Comparison of ENCODE assay signal across 9 mouse cellular contexts in the genomic region with DNA sequence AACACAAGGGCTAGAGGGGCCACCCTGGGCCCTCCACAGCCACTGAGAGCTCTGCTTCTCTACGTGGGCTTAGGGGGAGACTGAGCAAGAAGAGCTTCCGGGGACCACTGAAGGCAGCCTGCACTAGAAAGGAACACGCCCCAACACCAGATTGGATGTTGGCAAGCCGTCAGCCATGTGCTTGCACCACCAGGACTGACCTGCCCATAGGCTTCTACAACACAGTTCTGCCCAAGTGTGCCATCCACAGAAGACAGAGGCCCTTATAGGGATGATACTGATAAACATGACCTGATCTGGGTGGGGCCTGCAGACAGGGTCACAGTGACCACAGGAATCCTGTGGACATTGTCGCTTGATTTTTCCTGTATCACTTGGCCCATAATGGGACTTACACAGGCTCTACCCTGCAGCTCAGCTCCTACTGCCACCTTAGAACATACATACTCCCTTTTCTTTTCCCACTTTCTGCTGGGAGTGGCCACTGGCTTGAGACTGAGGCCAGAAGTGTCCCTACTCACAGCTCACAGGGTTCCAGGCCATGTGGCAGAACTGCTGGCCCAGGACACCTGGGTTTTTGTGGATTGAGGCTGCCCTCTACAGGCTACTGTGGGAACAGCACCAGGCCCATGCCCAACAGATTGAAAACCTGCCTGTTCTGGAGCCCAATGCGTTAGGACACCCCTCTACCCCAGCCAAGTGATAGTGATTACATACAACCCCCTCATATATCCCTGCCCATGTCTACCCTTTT. TPM values are rescaled to one million over a fixed set of nuclear protein-coding genes. Genes with fewer than 3 reads are reported as not detected.
DNase-seq lines count a peak whose midpoint lies in the region; ATAC-seq and TF ChIP-seq lines count a peak whose summit lies in the region.
"Had no signal": no experiment of that assay in that cellular context is flagged by ENCODE, and none has a peak within 500 bp of the region (broad histone marks: within the 10 kb centered on the region; RNA-seq: fewer than 3 reads in every experiment).

No protein-coding gene starts in this region.

- H3K4me1 ChIP-seq in midbrain, embryonic 11.5 days (ENCODE audit: control insufficient read depth, insufficient read depth, low read length): peaks cover 16% of the 10 kb centered on the region
- peaks cover 10% of the 10 kb centered on the region; the same call in 1 of the 2 replicates for H3K4me1 ChIP-seq in midbrain, embryonic 16.5 days (ENCODE audit: control insufficient read depth, insufficient read depth, low read length)
- H3K4me1 ChIP-seq in kidney, adult 2 months (ENCODE audit: control insufficient read depth, insufficient read depth, low read length): no peaks in the 10 kb centered on the region
- H3K4me1 ChIP-seq in midbrain, postnatal 0 days (ENCODE audit: insufficient read depth, low read length): 0 out of 2 replicates have a peak, but pooled peaks cover 2% of the 10 kb centered on the region

- 0 out of 2 replicates have a peak, but pooled peaks have one; percentile 15 for ATAC-seq in midbrain, embryonic 11.5 days (ENCODE audit: low FRiP score)
- no peak for ATAC-seq in midbrain, embryonic 16.5 days
- ATAC-seq in midbrain, postnatal 0 days (ENCODE audit: low FRiP score): no peak

- peak; percentile 97 for TF ChIP-seq CTCF in kidney, adult 2 months (conservative IDR thresholded peaks at IDR 0.05; ENCODE audit: insufficient read depth, insufficient read length, low read depth, low read length)
- TF ChIP-seq CTCF in midbrain, postnatal 0 days (IDR thresholded peaks at IDR 0.05): peak; percentile 93

- no peak overlapping the region for H3K4me3 ChIP-seq in midbrain, embryonic 11.5 days (ENCODE audit: low read depth, low read length)
- H3K4me3 ChIP-seq in midbrain, embryonic 16.5 days (ENCODE audit: low read depth, low read length): no peak overlapping the region
- H3K4me3 ChIP-seq in kidney, adult 2 months (ENCODE audit: insufficient read depth, low read depth, low read length): no peak overlapping the region
- no peak overlapping the region for H3K4me3 ChIP-seq in midbrain, postnatal 0 days (ENCODE audit: low read depth, low read length)
- H3K4me3 ChIP-seq: neural tube, embryonic 13.5 days had no signal

- 70% methylated on average over 6 of the region's 6 CpGs for WGBS in midbrain, embryonic 11.5 days
- 72% methylated on average over 6 of the region's 6 CpGs for WGBS in midbrain, embryonic 16.5 days
- WGBS in kidney, adult 2 months: 72% methylated on average over 6 of the region's 6 CpGs
- 67% methylated on average over 6 of the region's 6 CpGs for WGBS in midbrain, postnatal 0 days

- TF ChIP-seq POLR2A in kidney, adult 2 months (IDR thresholded peaks at IDR 0.05; ENCODE audit: low read depth, low read length): no peak

- no peaks in the 10 kb centered on the region for H3K36me3 ChIP-seq in midbrain, embryonic 11.5 days (ENCODE audit: control insufficient read depth, insufficient read depth, low read length)
- no peaks in the 10 kb centered on the region for H3K36me3 ChIP-seq in midbrain, embryonic 16.5 days (ENCODE audit: control insufficient read depth, insufficient read depth, low read length)
- H3K36me3 ChIP-seq in kidney, adult 2 months (ENCODE audit: control insufficient read depth, insufficient read depth, low read length): no peaks in the 10 kb centered on the region
- H3K36me3 ChIP-seq in midbrain, postnatal 0 days (ENCODE audit: insufficient read depth, low read length): no peaks in the 10 kb centered on the region; the same call in 1 of the 2 replicates
- H3K36me3 ChIP-seq: neural tube, embryonic 13.5 days had no signal

- H3K27ac ChIP-seq in midbrain, embryonic 11.5 days (ENCODE audit: low read depth, low read length): no peak overlapping the region
- no peak overlapping the region for H3K27ac ChIP-seq in midbrain, embryonic 16.5 days (ENCODE audit: low read length)
- H3K27ac ChIP-seq in kidney, adult 2 months (ENCODE audit: insufficient read depth, low read depth, low read length): no peak overlapping the region
- H3K27ac ChIP-seq in midbrain, postnatal 0 days (ENCODE audit: low read depth, low read length): no peak overlapping the region
- H3K27ac ChIP-seq: neural tube, embryonic 13.5 days had no signal

- intact Hi-C loops in gastrocnemius, postnatal 14 days (cut with DNase I; ENCODE audit: low total_unique reads): loop anchor here (2.0 to 5.0 kb wide), 3 partner anchors 34 to 171 kb away; no protein-coding TSS in a partner anchor
- intact Hi-C loops in left cerebral cortex, postnatal 4 days (cut with DNase I): loop anchor here (10.0 kb wide), 1 partner anchor 358 kb away; no protein-coding TSS in a partner anchor

- peaks cover 40% of the 10 kb centered on the region for H3K27me3 ChIP-seq in midbrain, embryonic 11.5 days (ENCODE audit: control insufficient read depth, insufficient read depth, low read length)
- H3K27me3 ChIP-seq in midbrain, embryonic 16.5 days (ENCODE audit: control insufficient read depth, insufficient read depth, low read depth, low read length): peaks cover 33% of the 10 kb centered on the region
- H3K27me3 ChIP-seq in kidney, adult 2 months (replicated peaks; ENCODE audit: control insufficient read depth, insufficient read depth, low read length): no peaks in the 10 kb centered on the region
- H3K27me3 ChIP-seq in midbrain, postnatal 0 days (ENCODE audit: insufficient read depth, low read length): peaks cover 20% of the 10 kb centered on the region

- DNase-seq in midbrain, embryonic 11.5 days (ENCODE audit: low spot score, missing footprints): peak; percentile 98
- peak; percentile 91 to 94 for DNase-seq in cerebellum, postnatal 25 days
- peak; percentile 76 for DNase-seq in gastrocnemius, postnatal 14 days
- DNase-seq in kidney, adult 2 months: peak; percentile 87
- DNase-seq in left cerebral cortex, postnatal 4 days: peak; percentile 85
- DNase-seq in midbrain, postnatal 0 days (ENCODE audit: low spot score): peak; percentile 78
- DNase-seq in spleen, postnatal 4 days (ENCODE audit: low spot score in 2 of 2): peak; percentile 85 to 94

- H3K9ac ChIP-seq in midbrain, embryonic 11.5 days (ENCODE audit: low read length): no peak overlapping the region
- no peak overlapping the region for H3K9ac ChIP-seq in midbrain, embryonic 16.5 days (ENCODE audit: low read depth, low read length)
- H3K9ac ChIP-seq in midbrain, postnatal 0 days (replicated peaks; ENCODE audit: low read length, poor library complexity, severe bottlenecking): no peak overlapping the region
- H3K9ac ChIP-seq: neural tube, embryonic 13.5 days had no signal

- no peaks in the 10 kb centered on the region for H3K9me3 ChIP-seq in midbrain, embryonic 11.5 days (ENCODE audit: control insufficient read depth, low read length)
- H3K9me3 ChIP-seq in midbrain, embryonic 16.5 days (replicated peaks; ENCODE audit: control insufficient read depth, low read length, poor library complexity, severe bottlenecking): no peaks in the 10 kb centered on the region
- H3K9me3 ChIP-seq in midbrain, postnatal 0 days (ENCODE audit: low read length): no peaks in the 10 kb centered on the region
- H3K9me3 ChIP-seq: neural tube, embryonic 13.5 days had no signal

- H3K4me2 ChIP-seq in midbrain, embryonic 11.5 days: no peak overlapping the region
- no peak overlapping the region for H3K4me2 ChIP-seq in midbrain, embryonic 16.5 days (ENCODE audit: low read length)
- H3K4me2 ChIP-seq in midbrain, postnatal 0 days (ENCODE audit: low read depth, low read length, poor library complexity, severe bottlenecking): no peak overlapping the region
- H3K4me2 ChIP-seq: neural tube, embryonic 13.5 days had no signal

RNA-seq across cellular contexts. Expression of gene Trhr2, which starts 27.6 kb away (rescaled TPM):
- not detected in 2 replicates for polyA plus RNA-seq in midbrain, embryonic 11.5 days (2014; fragmentation: Nextera tagmentation; extraction: Ambion mirVana)
- polyA plus RNA-seq in midbrain, embryonic 16.5 days (2015; fragmentation: Nextera tagmentation; extraction: Ambion mirVana): 0.26 TPM in 1 of 2 replicates, not detected in the other
- total RNA-seq in gastrocnemius, postnatal 14 days (2021): not detected
- 0.05 TPM in 1 of 2 replicates, not detected in the other for polyA plus RNA-seq in kidney, adult 2 months (2012; rRNA removed)
- 1 to 10 TPM in 1 of 2 experiments, under 1 TPM in 1; 0.66 to 1.3 TPM for total RNA-seq in left cerebral cortex, postnatal 4 days (2021)
- 0.93 and 3.5 TPM in 2 replicates for total RNA-seq in midbrain, postnatal 0 days (2014; rRNA removed)
- 0.15 and 0.37 TPM in 2 replicates for polyA plus RNA-seq in midbrain, postnatal 0 days (2015; fragmentation: Nextera tagmentation; extraction: Ambion mirVana)
- polyA plus RNA-seq: neural tube, embryonic 13.5 days had no signal

RNA-seq across cellular contexts. Expression of gene Zc3h18, which starts 43.5 kb away (rescaled TPM):
- 42.0 and 43.7 TPM in 2 replicates for polyA plus RNA-seq in midbrain, embryonic 11.5 days (2014; fragmentation: Nextera tagmentation; extraction: Ambion mirVana)
- polyA plus RNA-seq in midbrain, embryonic 16.5 days (2015; fragmentation: Nextera tagmentation; extraction: Ambion mirVana): 30.8 and 37.7 TPM in 2 replicates
- total RNA-seq in gastrocnemius, postnatal 14 days (2021): 10 to 100 TPM; 21.6 to 23.5 TPM
- 23.3 and 24.1 TPM in 2 replicates for polyA plus RNA-seq in kidney, adult 2 months (2012; rRNA removed)
- 10 to 100 TPM; 47.9 to 49.3 TPM for total RNA-seq in left cerebral cortex, postnatal 4 days (2021)
- total RNA-seq in midbrain, postnatal 0 days (2014; rRNA removed): 29.4 and 41.3 TPM in 2 replicates
- 23.4 and 25.0 TPM in 2 replicates for polyA plus RNA-seq in midbrain, postnatal 0 days (2015; fragmentation: Nextera tagmentation; extraction: Ambion mirVana)

RNA-seq across cellular contexts. Expression of gene Zfpm1, which starts 51.0 kb away (rescaled TPM):
- 1.6 and 1.8 TPM in 2 replicates for polyA plus RNA-seq in midbrain, embryonic 11.5 days (2014; fragmentation: Nextera tagmentation; extraction: Ambion mirVana)
- polyA plus RNA-seq in midbrain, embryonic 16.5 days (2015; fragmentation: Nextera tagmentation; extraction: Ambion mirVana): 0.77 and 1.2 TPM in 2 replicates
- total RNA-seq in gastrocnemius, postnatal 14 days (2021): 1 to 10 TPM; 8.4 to 8.6 TPM
- 9.7 and 11.8 TPM in 2 replicates for polyA plus RNA-seq in kidney, adult 2 months (2012; rRNA removed)
- total RNA-seq in left cerebral cortex, postnatal 4 days (2021): 10 to 100 TPM in 1 of 2 experiments, 1 to 10 TPM in 1; 8.6 to 12.2 TPM
- total RNA-seq in midbrain, postnatal 0 days (2014; rRNA removed): 19.6 and 28.6 TPM in 2 replicates
- polyA plus RNA-seq in midbrain, postnatal 0 days (2015; fragmentation: Nextera tagmentation; extraction: Ambion mirVana): 1.2 TPM in 2 replicates
